Mouse (Mus musculus) left cerebral cortex, postnatal 4 days (tissue): ENCODE measurements around the gene Zfp563. TPM values are rescaled to one million over a fixed set of nuclear protein-coding genes. Genes with fewer than 3 reads are reported as not detected.

ENCODE experiments used
- DNase-seq: peaks from one replicate; pipeline ENCODE4 v3.0.0-alpha.2; 2022
- intact Hi-C: fragments of 180-260 bp; cut with DNase I; formaldehyde crosslinking; loops from one replicate; pipeline ENCODE4 v1.15.1; 2025
- total RNA-seq, 2 experiments: library from RNA; stranded (reverse); gene quantifications; 2 replicates each; pipeline ENCODE4 v1.2.3; 2021

The Zfp563 gene
- total RNA-seq: 10 to 100 TPM; 28.2 to 32.1 TPM

DNA sequence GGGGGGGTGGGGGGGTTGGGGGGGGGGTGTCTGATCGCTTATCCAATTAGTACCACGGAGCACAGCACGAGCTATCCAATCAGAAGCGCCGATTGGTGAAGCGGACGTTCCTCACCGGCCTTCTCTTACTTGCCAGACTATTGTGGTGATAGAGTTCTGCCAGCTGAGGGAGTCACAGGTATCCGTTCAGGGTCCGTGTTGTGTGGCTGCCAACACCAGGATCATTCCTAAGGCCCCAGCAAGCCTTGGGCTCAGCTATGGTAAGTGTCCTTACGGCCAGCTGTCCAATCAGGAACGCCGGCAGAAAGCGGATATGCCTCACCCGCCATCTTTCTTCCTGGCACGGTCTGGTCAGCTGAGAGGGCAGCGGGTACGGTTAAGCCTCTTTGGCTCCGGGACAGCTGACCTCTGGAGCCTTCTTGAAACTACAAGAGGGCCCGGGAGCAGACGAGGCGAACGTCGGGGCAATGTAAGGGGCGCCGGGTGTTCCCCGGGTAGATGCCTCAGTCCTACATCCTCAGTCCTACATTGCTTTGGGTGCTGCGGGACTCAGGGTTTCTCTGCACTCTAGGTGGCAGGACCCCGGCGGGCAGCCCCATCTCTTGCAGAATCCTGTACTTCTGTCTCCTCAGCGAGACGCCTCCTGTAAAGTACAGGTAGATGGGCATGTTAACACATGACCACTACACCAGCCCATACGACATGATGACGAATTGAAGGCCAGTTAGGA, at the start of gene Zfp563:
Gene Zfp563 (plus strand): TSS at position 91 of the 730 bp plus-strand sequence.
- peak; percentile 92 for DNase-seq
- intact Hi-C loops: no loop called here

DNA sequence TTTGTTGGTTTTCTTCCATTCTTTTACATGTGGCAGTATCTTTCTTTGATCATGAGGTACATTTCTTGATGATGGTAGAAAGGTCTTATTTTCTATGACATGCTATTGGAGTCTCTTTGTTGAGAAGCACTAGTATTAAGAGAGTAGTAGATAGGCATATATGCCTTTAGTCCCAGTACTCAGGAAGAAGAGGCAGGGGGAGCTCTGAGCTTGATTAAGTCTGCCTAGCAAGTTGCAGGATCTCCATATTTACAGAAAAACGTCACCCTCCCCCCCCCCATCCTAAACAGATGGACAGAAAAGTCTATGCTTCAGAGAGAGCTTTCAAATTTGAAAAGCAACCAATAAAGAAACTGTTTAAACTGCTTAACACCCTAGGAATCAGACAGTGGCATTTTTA, 30.3 kb upstream of the Zfp563 start:
- no peak for DNase-seq
- intact Hi-C loops: no loop called here

DNA sequence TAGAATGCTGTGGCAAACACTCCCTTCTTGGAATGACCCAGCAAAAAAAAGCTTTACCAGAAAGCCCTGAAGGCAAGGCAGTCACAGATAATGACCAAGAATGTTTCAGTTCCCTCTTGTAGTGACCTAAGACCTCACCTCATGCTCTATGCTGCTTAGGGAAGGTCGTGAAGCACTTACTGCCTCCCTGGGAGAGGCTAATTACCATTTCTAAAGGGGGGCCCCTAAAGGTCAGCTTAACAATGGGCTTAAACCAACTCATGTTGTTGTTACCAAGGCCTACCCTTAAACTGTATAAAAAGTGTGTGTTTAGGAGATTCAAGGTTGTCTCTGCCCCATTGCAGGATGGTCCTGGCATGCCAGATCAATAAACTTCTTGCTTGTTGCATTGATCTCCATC, 26.1 kb upstream of the Zfp563 start:
- no peak for DNase-seq
- intact Hi-C loops: no loop called here

DNA sequence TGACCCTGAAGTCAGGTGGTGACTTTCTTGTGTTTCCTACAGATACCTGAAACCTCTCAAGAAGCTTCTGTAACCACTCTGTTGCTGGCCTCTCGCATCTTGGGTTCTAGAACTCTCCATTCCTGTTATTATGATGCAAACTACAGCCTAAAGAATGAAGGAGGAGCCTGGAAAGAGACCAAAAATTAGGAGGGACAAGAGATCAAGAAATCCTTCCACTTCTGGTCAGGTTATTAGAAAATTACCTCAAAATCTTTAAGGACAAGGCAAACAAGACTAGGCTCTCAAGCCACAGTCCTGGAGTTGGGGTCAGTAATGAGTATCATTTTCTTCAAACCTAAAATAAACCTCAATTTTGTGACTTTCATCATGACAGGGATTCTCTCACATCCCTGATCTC, 21.2 kb upstream of the Zfp563 start, which contains the start of gene 4921501E09Rik:
Gene 4921501E09Rik (minus strand): TSS at position 101 of the 400 bp plus-strand sequence.
- intact Hi-C loops: no loop called here

DNA sequence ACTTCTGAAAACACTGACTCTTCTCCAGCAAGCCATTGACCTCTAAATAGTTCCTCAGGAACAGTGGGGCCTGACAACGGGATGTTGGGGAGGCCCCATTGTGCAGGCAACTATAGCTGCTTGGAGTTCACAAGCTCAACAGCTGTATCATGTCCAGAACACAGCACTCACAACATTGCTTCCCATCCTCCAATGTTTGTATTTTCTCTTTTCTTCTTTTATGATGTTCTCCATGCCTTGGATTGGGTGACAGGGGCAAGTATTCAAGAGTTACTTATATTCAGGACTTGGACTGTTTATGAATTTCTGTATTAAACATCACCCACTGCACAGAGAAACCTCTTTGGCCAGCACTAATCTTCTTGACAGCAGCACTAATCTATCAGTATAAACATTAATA, 2.5 kb downstream of the Zfp563 start:
- intact Hi-C loops: no loop called here
- no peak for DNase-seq

More for the DNA sequence above, 21.2 kb upstream of the Zfp563 start, which contains the start of gene 4921501E09Rik:
- DNase-seq: no peak

DNA sequence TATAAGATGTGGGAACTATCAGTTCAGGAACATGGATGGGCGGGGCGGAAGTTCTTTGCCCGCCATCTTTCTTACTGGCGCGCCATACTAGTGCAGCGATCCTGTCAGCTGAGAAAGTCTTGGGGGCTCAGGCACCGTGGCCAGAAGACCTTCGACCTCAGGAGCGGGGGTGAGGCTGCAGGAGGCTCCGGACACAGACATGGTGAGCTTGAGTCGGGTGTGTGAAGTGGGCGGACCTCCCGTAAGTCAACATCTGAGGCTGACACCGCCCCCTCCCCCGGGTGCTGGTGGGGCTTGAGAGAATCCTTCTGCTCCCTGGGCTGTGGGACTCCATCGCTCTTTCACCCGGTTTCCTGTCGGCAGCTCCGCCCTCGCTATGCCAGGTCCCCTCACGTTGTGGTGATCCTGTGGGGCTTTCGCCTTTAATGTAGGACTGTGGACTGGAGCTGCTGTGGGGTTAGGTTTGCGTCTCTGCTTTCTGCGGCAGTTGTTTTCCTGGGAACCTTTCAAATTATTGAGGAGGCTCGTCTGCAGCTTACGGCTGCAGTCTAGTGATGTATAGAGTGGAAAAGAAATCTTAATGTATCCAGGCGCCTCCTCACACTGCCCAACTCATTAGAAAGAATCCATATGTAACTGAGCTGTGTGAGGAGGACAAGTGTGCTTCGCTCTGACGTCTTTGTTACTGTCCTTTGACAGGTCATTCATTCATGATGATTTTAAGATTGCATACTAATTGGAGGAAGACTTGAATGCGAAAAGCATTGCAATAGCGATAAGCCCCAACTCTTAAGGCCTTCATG, 3.5 kb downstream of the Zfp563 start:
- DNase-seq: peak; percentile 78
- intact Hi-C loops: no loop called here

DNA sequence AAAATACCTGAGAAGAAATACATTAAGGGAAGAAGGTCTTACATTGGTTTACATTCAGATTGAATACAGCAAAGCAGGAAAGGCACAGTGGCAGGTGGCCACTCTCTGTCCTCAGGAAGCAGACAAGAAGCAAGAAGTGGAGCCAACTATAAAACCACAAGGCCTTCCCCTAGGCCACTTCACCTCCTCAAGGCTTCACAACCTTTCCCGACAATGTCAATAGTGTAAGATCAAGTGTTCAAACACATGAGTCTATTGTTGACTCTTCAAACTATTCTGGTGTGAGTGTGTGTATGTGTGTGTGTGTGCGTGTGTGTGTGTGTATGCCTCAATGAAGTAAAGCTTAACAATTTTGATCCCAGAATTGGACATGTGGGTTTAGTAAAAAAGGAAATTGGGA, 8.3 kb downstream of the Zfp563 start:
- intact Hi-C loops: no loop called here
- no peak for DNase-seq

DNA sequence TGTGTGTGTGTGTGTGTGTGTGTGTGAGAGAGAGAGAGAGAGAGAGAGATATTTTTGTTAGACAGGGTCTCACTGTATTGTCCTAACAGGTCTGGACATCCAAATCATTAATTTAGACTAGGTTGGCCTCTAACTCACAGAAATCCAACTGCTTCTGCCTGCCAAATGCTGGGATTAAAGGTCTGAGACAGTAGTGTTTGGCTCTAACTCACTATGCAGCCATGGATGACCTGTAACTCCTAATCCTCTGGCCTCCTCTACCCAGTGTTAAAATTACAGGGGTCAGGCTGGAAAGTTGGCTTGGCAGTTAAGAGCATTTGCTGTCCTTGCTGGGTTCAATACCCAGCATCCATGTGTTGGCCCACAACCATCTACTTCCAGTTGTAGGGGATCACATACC, 35.4 kb downstream of the Zfp563 start:
- intact Hi-C loops: no loop called here
- no peak for DNase-seq

DNA sequence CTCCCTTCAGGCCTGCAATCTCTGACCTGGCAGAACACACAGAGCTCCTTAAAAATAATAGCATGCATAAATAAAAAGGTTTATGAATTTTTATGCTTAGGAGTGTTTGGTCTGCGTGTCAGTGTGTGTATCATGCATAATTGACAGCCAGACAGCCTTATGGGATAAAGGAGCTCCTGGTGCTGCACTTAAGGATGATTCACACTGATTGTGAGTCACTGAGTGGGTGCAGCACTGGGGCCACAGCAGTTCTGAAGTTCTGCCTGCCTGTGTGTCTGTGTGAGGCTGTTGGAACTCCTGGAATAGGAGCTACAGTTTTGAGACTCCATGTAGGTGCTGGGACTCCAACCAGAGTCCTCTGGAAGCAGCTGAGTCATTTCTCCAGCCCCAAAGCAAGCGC, 37.1 kb downstream of the Zfp563 start:
- intact Hi-C loops: no loop called here
- DNase-seq: no peak

DNA sequence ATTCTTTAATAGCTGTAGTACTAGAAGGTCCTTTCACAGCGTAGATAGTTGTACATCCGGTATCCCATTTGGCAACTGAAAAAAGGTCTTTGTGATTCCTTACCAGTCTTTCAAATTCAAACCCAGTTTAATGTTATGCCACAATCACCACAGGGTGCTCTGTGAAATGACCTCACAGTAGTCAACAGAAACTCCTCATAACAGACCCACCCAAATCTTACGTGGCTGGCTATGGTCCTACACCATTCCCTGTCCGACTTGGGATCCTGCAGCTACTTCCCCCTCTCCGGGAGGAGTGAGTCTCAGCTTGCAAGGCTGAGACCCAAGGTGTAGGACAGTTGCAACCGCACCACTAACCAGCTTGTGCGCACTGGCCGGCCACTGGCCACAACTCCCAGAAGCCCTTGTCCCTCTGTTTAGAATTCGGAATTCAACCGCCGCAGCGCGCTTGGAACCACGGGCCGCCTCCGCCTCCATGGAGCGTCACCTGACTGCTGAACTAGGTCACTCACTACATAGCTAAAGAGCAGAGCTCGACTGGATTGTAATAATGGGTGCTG, 50.2 kb downstream of the Zfp563 start, which contains the start of gene Morc2b:
Gene Morc2b (minus strand): TSS at position 423 of the 560 bp plus-strand sequence.
- intact Hi-C loops: no loop called here
- no peak for DNase-seq

Other genes starting within 250 kb of the Zfp563 start
- 10 to 100 TPM in 1 of 2 experiments, 1 to 10 TPM in 1; 9.3 to 10.2 TPM for gene Zfp870, start 197.7 kb upstream of the Zfp563 start, total RNA-seq
- gene Cyp4f14, start 172.0 kb upstream of the Zfp563 start, total RNA-seq: under 1 TPM in 1 of 2 experiments, not detected in 1; 0.95 TPM
- 10 to 100 TPM in 1 of 2 experiments, 1 to 10 TPM in 1; 5.8 to 10.2 TPM for gene Cyp4f13, start 141.9 kb upstream of the Zfp563 start, total RNA-seq
- gene Zfp472, start 123.5 kb upstream of the Zfp563 start, total RNA-seq: 1 to 10 TPM; 5.7 to 5.9 TPM
- gene Zfp952, start 96.2 kb upstream of the Zfp563 start, total RNA-seq: 10 to 100 TPM; 17.1 to 19.2 TPM
- gene Zfp763, start 55.9 kb upstream of the Zfp563 start, total RNA-seq: 10 to 100 TPM; 24.5 to 25.6 TPM
- not detected for gene 4921501E09Rik, start 21.3 kb upstream of the Zfp563 start, total RNA-seq
- under 1 TPM; 0.38 to 0.91 TPM for gene Morc2b, start 50.4 kb downstream of the Zfp563 start, total RNA-seq
- gene Olfr55, start 79.1 kb downstream of the Zfp563 start, total RNA-seq: not detected
- gene Olfr239, start 102.0 kb downstream of the Zfp563 start, total RNA-seq: not detected
- under 1 TPM; 0.30 to 0.40 TPM for gene Olfr1564, start 132.4 kb downstream of the Zfp563 start, total RNA-seq
- 10 to 100 TPM; 16.9 to 17.5 TPM for gene Zfp955a, start 165.8 kb downstream of the Zfp563 start, total RNA-seq
- under 1 TPM in 1 of 2 experiments, not detected in 1; 0.06 TPM for gene Olfr63, start 175.4 kb downstream of the Zfp563 start, total RNA-seq
- 10 to 100 TPM; 26.3 to 35.5 TPM for gene Zfp955b, start 200.2 kb downstream of the Zfp563 start, total RNA-seq